Mouse (Mus musculus) retina, embryonic 14.5 days (tissue): Measurements from ENCODE around the gene Mcemp1.
A peak's percentile ranks its signal among the peaks of the same experiment; 100 is the strongest.

Experiments used
- DNase-seq: peaks from one replicate; pipeline ENCODE4 v3.0.0-alpha.2; 2015; ENCODE audit warnings: low spot score

Mcemp1 gene

GRCm38 (mm10) chr8:3671980-3672491 is 6.5 kb downstream of the Mcemp1 start, which contains the start of gene Fcor:
Gene Fcor (minus strand): TSS chr8:3672362.
- peak; percentile 91 for DNase-seq

GRCm38 (mm10) chr8:3674671-3675070 is 9.1 kb downstream of the Mcemp1 start:
- DNase-seq, result no peak

- DNase-seq, result peak; percentile 97
These were observed 10.8 kb downstream of the Mcemp1 start, which contains the start of gene Trappc5 for GRCm38 (mm10) chr8:3676131-3676992. Gene Trappc5 (plus strand): TSS chr8:3676299.

- DNase-seq, result peak; percentile 8
These were observed 11.5 kb downstream of the Mcemp1 start for GRCm38 (mm10) chr8:3676993-3677579.

- DNase-seq, result no peak
These were observed 13.3 kb downstream of the Mcemp1 start for GRCm38 (mm10) chr8:3678831-3679230.

GRCm38 (mm10) chr8:3679236-3679635 is 13.7 kb downstream of the Mcemp1 start:
- DNase-seq, result no peak

GRCm38 (mm10) chr8:3679656-3680055 is 14.1 kb downstream of the Mcemp1 start:
- no peak for DNase-seq

GRCm38 (mm10) chr8:3682435-3682834 is 16.9 kb downstream of the Mcemp1 start:
- no peak for DNase-seq

- DNase-seq, result no peak
These were observed 18.0 kb downstream of the Mcemp1 start for GRCm38 (mm10) chr8:3683408-3684176.

- no peak for DNase-seq
These were observed 19.0 kb downstream of the Mcemp1 start for GRCm38 (mm10) chr8:3684530-3684929.

- no peak for DNase-seq
These were observed 19.9 kb downstream of the Mcemp1 start for GRCm38 (mm10) chr8:3685422-3685821.

- DNase-seq, result no peak
These were observed 22.0 kb downstream of the Mcemp1 start for GRCm38 (mm10) chr8:3687537-3687936.

GRCm38 (mm10) chr8:3690774-3691173 is 25.2 kb downstream of the Mcemp1 start:
- no peak for DNase-seq

- no peak for DNase-seq
These were observed 28.6 kb downstream of the Mcemp1 start, which contains the start of gene Fcer2a for GRCm38 (mm10) chr8:3694121-3694520. Gene Fcer2a (minus strand): TSS chr8:3694175.

- DNase-seq, result no peak
These were observed 35.9 kb downstream of the Mcemp1 start for GRCm38 (mm10) chr8:3701491-3701890.

GRCm38 (mm10) chr8:3705711-3706110 is 40.2 kb downstream of the Mcemp1 start:
- peak; percentile 34 for DNase-seq

- no peak for DNase-seq
These were observed 42.1 kb downstream of the Mcemp1 start for GRCm38 (mm10) chr8:3707611-3708010.

GRCm38 (mm10) chr8:3710312-3710711 is 44.8 kb downstream of the Mcemp1 start:
- no peak for DNase-seq

GRCm38 (mm10) chr8:3711646-3712045 is 46.1 kb downstream of the Mcemp1 start:
- DNase-seq, result no peak

GRCm38 (mm10) chr8:3717321-3717954 is 51.9 kb downstream of the Mcemp1 start:
- no peak for DNase-seq

- DNase-seq, result peak; percentile 75
These were observed 53.0 kb downstream of the Mcemp1 start for GRCm38 (mm10) chr8:3718559-3718958.
